Mouse (Mus musculus): ENCODE measurements around the gene Mab21l3. TPM values are rescaled to one million over a fixed set of nuclear protein-coding genes. Genes with fewer than 3 reads are reported as not detected.
A peak's percentile ranks its signal among the peaks of the same experiment; 100 is the strongest.

Mab21l3 gene
- 0.35 and 0.41 TPM in 2 replicates for polyA plus RNA-seq (2015; fragmentation: Nextera tagmentation; extraction: Ambion mirVana)

DNA sequence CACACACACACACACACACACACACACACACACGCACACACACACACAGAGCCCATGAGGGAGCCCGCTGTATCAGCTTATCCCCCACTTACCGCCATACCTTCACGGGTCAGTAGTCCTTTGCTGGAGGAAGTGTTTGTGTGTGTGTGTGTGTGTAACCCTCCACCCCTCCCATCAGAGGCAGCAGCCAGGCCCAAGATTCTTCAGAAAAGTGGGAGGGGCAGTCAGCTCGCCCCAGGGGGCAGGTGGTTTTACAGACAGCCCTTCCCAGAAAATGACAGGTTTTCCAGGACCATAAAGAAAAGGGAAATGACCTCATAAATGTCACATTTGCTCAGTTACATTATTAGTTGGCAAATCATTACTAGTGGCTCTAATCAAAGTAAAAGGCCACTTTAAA is at the start of gene Mab21l3:
Mab21l3 (minus strand) TSS at position 144 of the 400 bp plus-strand sequence.
- Histone ChIP-seq H3K4me1 (replicated peaks; ENCODE audit: control insufficient read depth, insufficient read depth, low read length) (no peaks in the 10 kb centered on the region), H3K4me3 (replicated peaks; ENCODE audit: low read length) (no peak within 1 kb of the TSS), H3K9me3 (ENCODE audit: control insufficient read depth, low read length) (no peaks in the 10 kb centered on the region), H3K27ac (ENCODE audit: low read length) (no peak within 1 kb of the TSS), H3K36me3 (ENCODE audit: control insufficient read depth, insufficient read depth) (no peaks in the 10 kb centered on the region), H3K9ac (replicated peaks; ENCODE audit: low read depth, low read length) (no peak within 1 kb of the TSS), H3K27me3 (replicated peaks; ENCODE audit: control insufficient read depth, insufficient read depth, low read length) (no peaks in the 10 kb centered on the region), H3K4me2 (ENCODE audit: low read length) (no peak within 1 kb of the TSS)
- WGBS, result 79% methylated on average over 5 of the region's 5 CpGs
- no peak for ATAC-seq

DNA sequence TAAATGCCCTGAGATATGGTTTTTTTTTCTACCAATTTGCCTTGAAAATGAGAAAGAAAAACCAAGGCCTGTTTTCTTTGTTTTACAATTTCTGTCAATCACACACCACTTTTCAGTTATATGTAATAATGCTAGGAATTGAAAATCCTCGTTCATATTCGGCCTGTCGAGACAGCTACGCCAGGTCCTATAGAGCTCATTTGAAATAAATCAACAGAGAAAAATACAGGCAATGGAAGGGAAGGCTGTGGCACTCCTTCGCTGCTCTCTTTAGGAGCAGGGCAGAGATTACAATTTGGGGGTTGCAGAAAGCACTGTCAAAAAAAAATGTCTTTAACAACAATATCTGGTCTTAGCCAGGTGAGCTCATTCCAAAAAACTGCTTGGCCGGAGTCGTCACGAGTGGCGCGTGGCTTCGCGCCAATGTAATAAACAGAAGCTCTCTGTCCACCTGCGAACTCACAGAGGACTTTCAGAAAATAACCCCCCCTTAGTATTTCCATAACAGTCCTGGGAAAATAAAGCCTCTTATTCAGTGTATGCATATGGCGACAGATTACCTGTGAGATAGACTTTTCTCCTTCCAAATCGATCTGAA is 48.7 kb upstream of the Mab21l3 start:
- Histone ChIP-seq H3K27ac (ENCODE audit: low read length) (0 out of 2 replicates have a peak overlapping the region, but pooled peaks have one; percentile 26), H3K27me3 (replicated peaks; ENCODE audit: control insufficient read depth, insufficient read depth, low read length) (no peaks in the 10 kb centered on the region), H3K9me3 (ENCODE audit: control insufficient read depth, low read length) (no peaks in the 10 kb centered on the region), H3K36me3 (ENCODE audit: control insufficient read depth, insufficient read depth) (no peaks in the 10 kb centered on the region), H3K9ac (replicated peaks; ENCODE audit: low read depth, low read length) (no peak overlapping the region), H3K4me3 (replicated peaks; ENCODE audit: low read length) (no peak overlapping the region), H3K4me1 (replicated peaks; ENCODE audit: control insufficient read depth, insufficient read depth, low read length) (no peaks in the 10 kb centered on the region; the same call in 1 of the 2 replicates), H3K4me2 (ENCODE audit: low read length) (no peak overlapping the region)
- no peak for ATAC-seq
- WGBS, result 76% methylated on average over 15 of the region's 15 CpGs

DNA sequence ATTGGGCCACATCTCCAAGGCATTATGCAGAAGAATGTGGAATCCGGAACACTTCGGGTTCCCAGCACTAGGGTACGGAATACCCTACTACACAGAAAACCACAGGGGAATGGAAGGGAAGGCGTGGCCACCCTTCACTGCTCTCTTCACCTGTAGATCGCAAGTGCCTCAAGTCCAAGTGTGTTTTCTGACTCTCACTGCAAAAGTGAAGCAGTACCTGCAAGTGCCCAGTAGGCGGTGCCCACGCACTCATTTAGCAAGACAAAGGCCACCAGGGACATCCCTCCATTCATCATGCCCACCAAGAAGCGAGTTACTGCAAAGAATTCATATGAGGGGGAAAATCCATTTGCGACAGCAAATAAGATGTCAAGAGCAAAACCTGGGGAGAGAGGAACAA is 48.1 kb upstream of the Mab21l3 start:
- Histone ChIP-seq H3K4me1 (replicated peaks; ENCODE audit: control insufficient read depth, insufficient read depth, low read length) (no peaks in the 10 kb centered on the region; the same call in 1 of the 2 replicates), H3K9me3 (ENCODE audit: control insufficient read depth, low read length) (no peaks in the 10 kb centered on the region), H3K4me3 (replicated peaks; ENCODE audit: low read length) (no peak overlapping the region), H3K9ac (replicated peaks; ENCODE audit: low read depth, low read length) (no peak overlapping the region), H3K36me3 (ENCODE audit: control insufficient read depth, insufficient read depth) (no peaks in the 10 kb centered on the region), H3K4me2 (ENCODE audit: low read length) (no peak overlapping the region), H3K27ac (ENCODE audit: low read length) (no peak overlapping the region), H3K27me3 (replicated peaks; ENCODE audit: control insufficient read depth, insufficient read depth, low read length) (no peaks in the 10 kb centered on the region)
- peak; percentile 49 for ATAC-seq
- 24% methylated on average over 9 of the region's 9 CpGs for WGBS

DNA sequence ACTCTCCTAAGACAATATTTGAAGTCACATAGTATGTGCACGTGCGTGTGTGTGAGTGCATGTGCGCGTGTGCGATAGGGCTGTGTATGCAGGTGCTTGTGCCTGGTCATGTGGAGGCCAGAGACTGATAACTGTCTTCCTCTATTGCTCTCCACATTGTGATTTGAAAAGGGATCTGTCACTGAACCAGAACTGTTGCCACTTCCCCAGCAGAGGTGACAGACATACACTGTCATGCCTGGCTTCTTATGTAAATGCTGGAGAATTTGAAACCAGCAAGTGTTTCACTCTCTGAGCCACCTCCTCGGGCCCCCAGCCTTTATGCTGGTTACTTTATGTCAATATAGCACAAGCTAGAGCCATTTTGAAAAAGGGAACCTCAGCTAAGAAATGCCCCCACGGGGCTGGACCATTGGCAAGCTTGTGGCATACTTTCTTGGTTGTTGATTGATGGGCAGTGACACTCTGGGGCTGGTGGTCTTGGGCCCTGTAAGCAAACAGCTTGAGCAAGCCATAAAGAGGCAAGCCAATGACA is 46.7 kb upstream of the Mab21l3 start:
- H3K27me3 ChIP-seq (replicated peaks; ENCODE audit: control insufficient read depth, insufficient read depth, low read length), result no peaks in the 10 kb centered on the region
- no peaks in the 10 kb centered on the region for H3K9me3 ChIP-seq (ENCODE audit: control insufficient read depth, low read length)
- no peak overlapping the region for H3K4me2 ChIP-seq (ENCODE audit: low read length)
- WGBS, result 79% methylated on average over 7 of the region's 7 CpGs
- H3K27ac ChIP-seq (ENCODE audit: low read length), result no peak overlapping the region
- no peak; the same call in 1 of the 2 replicates for ATAC-seq
- H3K4me3 ChIP-seq (replicated peaks; ENCODE audit: low read length), result no peak overlapping the region
- no peak overlapping the region for H3K9ac ChIP-seq (replicated peaks; ENCODE audit: low read depth, low read length)
- H3K4me1 ChIP-seq (replicated peaks; ENCODE audit: control insufficient read depth, insufficient read depth, low read length), result no peaks in the 10 kb centered on the region
- H3K36me3 ChIP-seq (ENCODE audit: control insufficient read depth, insufficient read depth), result no peaks in the 10 kb centered on the region

DNA sequence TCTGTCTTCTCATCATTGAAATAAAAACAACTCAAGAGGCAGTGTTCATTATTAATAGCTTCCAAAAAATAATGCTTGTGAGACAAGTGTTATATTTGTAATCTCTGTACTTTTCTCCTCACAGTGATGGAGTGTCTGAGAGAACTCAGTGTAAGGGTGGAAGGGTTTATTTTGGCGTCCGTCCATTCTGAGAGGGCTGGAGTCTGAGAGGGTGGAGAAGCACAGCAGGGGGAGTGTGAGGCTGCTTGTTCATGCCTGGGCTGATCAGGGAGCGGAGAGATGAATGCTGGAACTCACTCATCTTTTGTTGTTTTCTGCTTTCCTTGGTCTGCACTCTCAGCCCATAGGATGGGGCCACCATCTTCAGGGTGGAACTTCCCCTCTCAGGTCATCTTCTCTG is 36.8 kb upstream of the Mab21l3 start:
- H3K4me3 ChIP-seq (replicated peaks; ENCODE audit: low read length), result no peak overlapping the region
- ATAC-seq, result peak; percentile 81
- H3K27me3 ChIP-seq (replicated peaks; ENCODE audit: control insufficient read depth, insufficient read depth, low read length), result no peaks in the 10 kb centered on the region
- no peak overlapping the region for H3K27ac ChIP-seq (ENCODE audit: low read length)
- H3K4me1 ChIP-seq (replicated peaks; ENCODE audit: control insufficient read depth, insufficient read depth, low read length), result peaks cover 3% of the 10 kb centered on the region; the same call in 1 of the 2 replicates
- 16% methylated on average over 3 of the region's 3 CpGs for WGBS
- no peak overlapping the region for H3K9ac ChIP-seq (replicated peaks; ENCODE audit: low read depth, low read length)
- H3K36me3 ChIP-seq (ENCODE audit: control insufficient read depth, insufficient read depth), result no peaks in the 10 kb centered on the region; the same call in 1 of the 2 replicates
- H3K9me3 ChIP-seq (ENCODE audit: control insufficient read depth, low read length), result no peaks in the 10 kb centered on the region
- H3K4me2 ChIP-seq (ENCODE audit: low read length), result no peak overlapping the region

DNA sequence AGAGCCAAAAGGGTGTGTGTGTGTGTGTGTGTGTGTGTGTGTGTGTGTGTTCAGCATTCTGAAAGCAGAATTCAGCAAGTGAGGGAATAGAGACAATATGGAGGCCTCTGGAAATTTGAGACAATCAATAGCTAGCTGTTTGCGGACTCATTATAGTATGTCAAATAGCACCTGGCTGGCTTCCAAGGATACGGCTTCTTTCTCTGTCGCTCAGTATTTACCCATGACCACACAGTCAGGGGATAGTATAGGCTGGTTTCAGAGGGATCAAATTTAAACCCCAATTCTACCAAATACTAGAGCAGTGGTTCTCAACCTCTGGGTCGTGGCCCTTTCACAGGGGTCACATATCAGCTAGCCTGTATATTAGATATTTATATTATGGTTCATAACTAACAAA is 36.3 kb upstream of the Mab21l3 start:
- Histone ChIP-seq H3K27me3 (replicated peaks; ENCODE audit: control insufficient read depth, insufficient read depth, low read length) (no peaks in the 10 kb centered on the region), H3K4me3 (replicated peaks; ENCODE audit: low read length) (no peak overlapping the region), H3K27ac (ENCODE audit: low read length) (no peak overlapping the region), H3K36me3 (ENCODE audit: control insufficient read depth, insufficient read depth) (no peaks in the 10 kb centered on the region; the same call in 1 of the 2 replicates), H3K9ac (replicated peaks; ENCODE audit: low read depth, low read length) (no peak overlapping the region), H3K4me1 (replicated peaks; ENCODE audit: control insufficient read depth, insufficient read depth, low read length) (peaks cover 3% of the 10 kb centered on the region; the same call in 1 of the 2 replicates), H3K9me3 (ENCODE audit: control insufficient read depth, low read length) (no peaks in the 10 kb centered on the region), H3K4me2 (ENCODE audit: low read length) (no peak overlapping the region)
- 31% methylated on average over 4 of the region's 4 CpGs for WGBS
- peak; percentile 54; the same call in 1 of the 2 replicates for ATAC-seq

DNA sequence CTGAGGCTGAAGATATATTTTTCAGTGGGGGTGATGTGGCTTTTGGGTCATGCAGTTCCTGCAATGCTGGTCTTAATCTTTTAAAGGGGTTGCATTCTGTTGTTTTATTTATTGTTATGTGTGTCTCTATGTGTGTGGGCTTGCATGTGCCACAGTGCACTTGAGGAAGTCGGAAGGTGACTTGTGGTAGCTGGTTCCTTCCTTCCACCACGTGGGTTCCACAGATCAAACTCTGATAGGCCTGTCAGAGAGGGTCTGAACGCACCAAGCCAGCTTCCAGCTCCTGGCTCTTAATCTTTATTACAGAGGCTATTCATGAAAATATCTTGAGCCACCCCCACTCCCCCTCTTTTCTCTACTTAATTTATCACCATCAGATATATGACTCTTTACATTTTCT is 35.1 kb upstream of the Mab21l3 start:
- 70% methylated on average over 3 of the region's 3 CpGs for WGBS
- ATAC-seq, result no peak
- Histone ChIP-seq H3K27ac (ENCODE audit: low read length) (no peak overlapping the region), H3K27me3 (replicated peaks; ENCODE audit: control insufficient read depth, insufficient read depth, low read length) (no peaks in the 10 kb centered on the region), H3K9me3 (ENCODE audit: control insufficient read depth, low read length) (no peaks in the 10 kb centered on the region), H3K4me3 (replicated peaks; ENCODE audit: low read length) (no peak overlapping the region), H3K9ac (replicated peaks; ENCODE audit: low read depth, low read length) (no peak overlapping the region), H3K36me3 (ENCODE audit: control insufficient read depth, insufficient read depth) (no peaks in the 10 kb centered on the region; the same call in 1 of the 2 replicates), H3K4me2 (ENCODE audit: low read length) (no peak overlapping the region), H3K4me1 (replicated peaks; ENCODE audit: control insufficient read depth, insufficient read depth, low read length) (peaks cover 3% of the 10 kb centered on the region; the same call in 1 of the 2 replicates)

DNA sequence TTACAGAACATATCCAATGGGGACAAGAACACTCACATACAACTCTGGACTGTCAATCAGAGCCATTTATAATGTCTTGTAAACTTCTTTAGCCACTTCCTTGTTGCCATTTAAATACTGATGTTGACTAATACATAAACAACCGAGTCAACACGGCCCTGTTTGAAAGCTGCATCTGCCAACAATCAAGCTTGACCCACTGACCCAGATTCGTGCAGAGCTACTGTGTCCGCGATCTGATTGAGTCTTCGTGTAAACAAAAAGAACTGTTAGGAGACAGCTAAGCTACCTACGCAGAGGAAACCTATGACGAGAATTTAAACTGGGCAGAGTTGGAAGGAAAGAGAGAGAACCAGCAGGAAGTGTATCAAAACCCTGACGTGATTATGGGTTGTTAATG is 33.0 kb upstream of the Mab21l3 start:
- no peaks in the 10 kb centered on the region for H3K36me3 ChIP-seq (ENCODE audit: control insufficient read depth, insufficient read depth)
- H3K9ac ChIP-seq (replicated peaks; ENCODE audit: low read depth, low read length), result no peak overlapping the region
- no peak overlapping the region for H3K4me3 ChIP-seq (replicated peaks; ENCODE audit: low read length)
- peaks cover 3% of the 10 kb centered on the region; the same call in 1 of the 2 replicates for H3K4me1 ChIP-seq (replicated peaks; ENCODE audit: control insufficient read depth, insufficient read depth, low read length)
- no peak overlapping the region for H3K4me2 ChIP-seq (ENCODE audit: low read length)
- 67% methylated on average over 9 of the region's 9 CpGs for WGBS
- no peak for ATAC-seq
- H3K9me3 ChIP-seq (ENCODE audit: control insufficient read depth, low read length), result no peaks in the 10 kb centered on the region
- H3K27ac ChIP-seq (ENCODE audit: low read length), result no peak overlapping the region
- H3K27me3 ChIP-seq (replicated peaks; ENCODE audit: control insufficient read depth, insufficient read depth, low read length), result no peaks in the 10 kb centered on the region

DNA sequence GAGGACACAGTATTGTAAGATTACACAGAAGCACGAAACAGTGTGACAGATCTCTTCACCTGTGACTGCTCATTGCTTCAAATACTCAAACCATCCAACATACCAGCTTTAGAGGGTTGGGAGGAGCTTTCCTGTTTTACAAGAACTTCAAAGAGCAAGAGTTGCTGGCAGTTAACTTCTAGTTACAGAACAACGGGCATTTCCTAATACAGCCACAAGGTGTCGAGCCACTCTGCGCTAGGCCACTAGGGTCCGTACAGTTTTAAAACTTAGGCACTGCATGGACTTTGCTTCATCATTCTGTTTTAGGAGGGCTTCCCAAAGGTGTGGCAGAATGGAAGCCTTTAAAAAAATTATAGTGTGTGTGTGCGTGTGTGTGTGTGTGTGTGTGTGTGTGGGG is 32.1 kb upstream of the Mab21l3 start:
- no peak overlapping the region for H3K9ac ChIP-seq (replicated peaks; ENCODE audit: low read depth, low read length)
- no peak for ATAC-seq
- H3K4me2 ChIP-seq (ENCODE audit: low read length), result no peak overlapping the region
- no peaks in the 10 kb centered on the region for H3K27me3 ChIP-seq (replicated peaks; ENCODE audit: control insufficient read depth, insufficient read depth, low read length)
- 84% methylated on average over 6 of the region's 6 CpGs for WGBS
- H3K36me3 ChIP-seq (ENCODE audit: control insufficient read depth, insufficient read depth), result no peaks in the 10 kb centered on the region
- no peak overlapping the region for H3K27ac ChIP-seq (ENCODE audit: low read length)
- H3K4me1 ChIP-seq (replicated peaks; ENCODE audit: control insufficient read depth, insufficient read depth, low read length), result peaks cover 3% of the 10 kb centered on the region; the same call in 1 of the 2 replicates
- H3K4me3 ChIP-seq (replicated peaks; ENCODE audit: low read length), result no peak overlapping the region
- no peaks in the 10 kb centered on the region for H3K9me3 ChIP-seq (ENCODE audit: control insufficient read depth, low read length)

Measured in forebrain, embryonic 16.5 days (tissue).